Mouse (Mus musculus): ENCODE results near the gene Gal3st4. TPM values are rescaled to one million over a fixed set of nuclear protein-coding genes. Genes with fewer than 3 reads are reported as not detected.

Gal3st4 gene
- polyA plus RNA-seq, 1 experiment from 2014 or later: 0.82 TPM

- Histone ChIP-seq H3K27me3 (replicated peaks) (no peaks in the 10 kb centered on the region), H3K4me3 (no peak overlapping the region), H3K36me3 (peaks cover 53% of the 10 kb centered on the region), H3K4me2 (no peak overlapping the region), H3K27ac (ENCODE audit: poor library complexity, severe bottlenecking) (no peak overlapping the region), H3K4me1 (replicated peaks) (peaks cover 57% of the 10 kb centered on the region), H3K9ac (peak overlapping the region; percentile 97), H3K9me3 (replicated peaks) (no peaks in the 10 kb centered on the region)
- 63% methylated on average over 4 of the region's 4 CpGs for WGBS
- no peak for ATAC-seq (ENCODE audit: insufficient number of reproducible peaks, low FRiP score)
Measured at GRCm38 (mm10) chr5:138262001-138262400, 10.6 kb downstream of the Gal3st4 start.

DNA sequence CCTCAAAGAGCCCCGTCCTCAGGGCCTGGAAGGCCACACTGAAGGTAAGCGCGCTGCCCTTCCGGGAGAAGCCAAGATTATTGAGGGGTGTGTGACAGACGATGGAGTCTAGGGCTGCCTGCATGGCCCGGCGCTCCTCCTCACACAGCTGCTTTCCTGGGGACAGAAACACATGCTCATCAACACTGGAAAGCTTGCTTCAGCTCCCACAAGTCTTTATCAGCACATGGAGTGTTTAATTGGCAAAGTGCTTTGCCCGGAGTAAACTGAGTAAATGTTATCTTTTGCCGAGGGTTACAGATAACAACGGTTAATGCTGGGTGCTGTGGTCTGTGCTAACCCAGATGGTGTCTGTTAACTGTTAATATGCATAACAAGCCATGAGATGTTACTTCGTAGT lies 11.8 kb downstream of the Gal3st4 start:
- no peak for ATAC-seq (ENCODE audit: insufficient number of reproducible peaks, low FRiP score)
- Histone ChIP-seq H3K4me1 (replicated peaks) (peaks cover 67% of the 10 kb centered on the region), H3K9me3 (replicated peaks) (no peaks in the 10 kb centered on the region), H3K36me3 (peaks cover 44% of the 10 kb centered on the region), H3K27ac (ENCODE audit: poor library complexity, severe bottlenecking) (no peak overlapping the region), H3K4me2 (no peak overlapping the region), H3K27me3 (replicated peaks) (no peaks in the 10 kb centered on the region), H3K4me3 (no peak overlapping the region), H3K9ac (peak overlapping the region; percentile 39; the same call in 1 of the 2 replicates)
- 48% methylated on average over 11 of the region's 11 CpGs for WGBS

- H3K9me3 ChIP-seq (replicated peaks): no peaks in the 10 kb centered on the region
- no peaks in the 10 kb centered on the region for H3K27me3 ChIP-seq (replicated peaks)
- 0 out of 2 replicates have a peak overlapping the region, but pooled peaks have one; percentile 24 for H3K27ac ChIP-seq (ENCODE audit: poor library complexity, severe bottlenecking)
- H3K9ac ChIP-seq: peak overlapping the region; percentile 39; the same call in 1 of the 2 replicates
- 39% methylated on average over 10 of the region's 10 CpGs for WGBS
- H3K4me2 ChIP-seq: 0 out of 2 replicates have a peak overlapping the region, but pooled peaks have one; percentile 12
- peaks cover 68% of the 10 kb centered on the region for H3K4me1 ChIP-seq (replicated peaks)
- peaks cover 42% of the 10 kb centered on the region for H3K36me3 ChIP-seq
- H3K4me3 ChIP-seq: no peak overlapping the region
- ATAC-seq (ENCODE audit: insufficient number of reproducible peaks, low FRiP score): no peak
Measured at GRCm38 (mm10) chr5:138260051-138260450, 12.6 kb downstream of the Gal3st4 start.

DNA sequence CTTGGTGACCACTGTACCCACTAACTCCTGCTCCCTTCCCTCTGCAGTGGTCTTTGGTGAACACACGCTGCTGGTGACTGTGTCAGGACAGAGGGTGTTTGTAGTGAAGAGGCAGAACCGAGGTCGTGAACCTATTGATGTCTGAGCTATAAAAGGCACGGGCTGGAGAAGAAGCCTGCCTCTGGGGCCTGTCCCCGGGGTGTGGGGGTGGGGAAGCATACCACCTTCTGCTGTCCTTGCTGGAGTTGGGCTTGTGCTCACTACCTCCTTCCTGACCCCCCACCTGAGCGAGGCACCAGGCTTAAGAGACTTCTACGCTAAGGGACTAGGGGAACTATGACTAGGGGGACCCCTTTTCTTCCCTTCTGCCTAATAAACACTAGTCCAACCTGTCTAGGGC lies 13.6 kb downstream of the Gal3st4 start:
- Histone ChIP-seq H3K4me3 (no peak overlapping the region), H3K36me3 (peaks cover 42% of the 10 kb centered on the region), H3K27ac (ENCODE audit: poor library complexity, severe bottlenecking) (peak overlapping the region; percentile 48; the same call in 1 of the 2 replicates), H3K9ac (peak overlapping the region; percentile 24; the same call in 1 of the 2 replicates), H3K9me3 (replicated peaks) (no peaks in the 10 kb centered on the region), H3K4me1 (replicated peaks) (peaks cover 65% of the 10 kb centered on the region), H3K4me2 (no peak overlapping the region), H3K27me3 (replicated peaks) (no peaks in the 10 kb centered on the region)
- no peak for ATAC-seq (ENCODE audit: insufficient number of reproducible peaks, low FRiP score)
- 37% methylated on average over 7 of the region's 7 CpGs for WGBS

GRCm38 (mm10) chr5:138258542-138258941 lies 14.1 kb downstream of the Gal3st4 start:
- Histone ChIP-seq H3K4me3 (no peak overlapping the region), H3K36me3 (peaks cover 42% of the 10 kb centered on the region), H3K27ac (ENCODE audit: poor library complexity, severe bottlenecking) (peak overlapping the region; percentile 29), H3K9me3 (replicated peaks) (no peaks in the 10 kb centered on the region), H3K4me2 (no peak overlapping the region), H3K9ac (no peak overlapping the region), H3K27me3 (replicated peaks) (no peaks in the 10 kb centered on the region), H3K4me1 (replicated peaks) (peaks cover 65% of the 10 kb centered on the region)
- WGBS: 62% methylated on average over 6 of the region's 6 CpGs
- no peak for ATAC-seq (ENCODE audit: insufficient number of reproducible peaks, low FRiP score)

- Histone ChIP-seq H3K36me3 (peaks cover 42% of the 10 kb centered on the region), H3K9me3 (replicated peaks) (no peaks in the 10 kb centered on the region), H3K4me2 (no peak overlapping the region), H3K4me3 (no peak overlapping the region), H3K9ac (no peak overlapping the region), H3K4me1 (replicated peaks) (peaks cover 62% of the 10 kb centered on the region), H3K27me3 (replicated peaks) (no peaks in the 10 kb centered on the region), H3K27ac (ENCODE audit: poor library complexity, severe bottlenecking) (no peak overlapping the region; the same call in 1 of the 2 replicates)
- 82% methylated on average over 3 of the region's 3 CpGs for WGBS
- no peak for ATAC-seq (ENCODE audit: insufficient number of reproducible peaks, low FRiP score)
Measured at GRCm38 (mm10) chr5:138258078-138258477, 14.6 kb downstream of the Gal3st4 start.

DNA sequence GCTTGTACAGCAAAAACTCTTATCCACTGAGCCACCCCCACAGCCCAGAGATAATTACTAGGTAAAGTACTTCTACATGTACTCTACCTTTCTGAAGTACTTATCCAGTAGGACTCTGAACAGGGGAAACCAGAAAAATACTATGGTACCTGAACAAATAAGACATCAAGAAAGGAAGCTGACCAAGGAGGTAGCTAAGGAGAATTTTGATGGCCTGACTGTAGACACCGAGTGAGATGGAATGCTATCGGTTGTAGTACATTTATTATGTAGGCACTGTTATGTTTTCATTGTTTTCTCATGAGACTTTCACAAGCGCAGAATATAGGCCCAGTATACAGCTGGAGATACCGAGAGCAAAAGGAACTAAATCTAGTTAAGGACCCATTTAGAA lies 15.1 kb downstream of the Gal3st4 start:
- 93% methylated on average over 4 of the region's 4 CpGs for WGBS
- Histone ChIP-seq H3K4me2 (no peak overlapping the region), H3K4me1 (replicated peaks) (peaks cover 57% of the 10 kb centered on the region), H3K36me3 (peaks cover 42% of the 10 kb centered on the region), H3K9ac (no peak overlapping the region), H3K9me3 (replicated peaks) (no peaks in the 10 kb centered on the region), H3K4me3 (no peak overlapping the region), H3K27me3 (replicated peaks) (no peaks in the 10 kb centered on the region), H3K27ac (ENCODE audit: poor library complexity, severe bottlenecking) (no peak overlapping the region)
- ATAC-seq (ENCODE audit: insufficient number of reproducible peaks, low FRiP score): no peak

DNA sequence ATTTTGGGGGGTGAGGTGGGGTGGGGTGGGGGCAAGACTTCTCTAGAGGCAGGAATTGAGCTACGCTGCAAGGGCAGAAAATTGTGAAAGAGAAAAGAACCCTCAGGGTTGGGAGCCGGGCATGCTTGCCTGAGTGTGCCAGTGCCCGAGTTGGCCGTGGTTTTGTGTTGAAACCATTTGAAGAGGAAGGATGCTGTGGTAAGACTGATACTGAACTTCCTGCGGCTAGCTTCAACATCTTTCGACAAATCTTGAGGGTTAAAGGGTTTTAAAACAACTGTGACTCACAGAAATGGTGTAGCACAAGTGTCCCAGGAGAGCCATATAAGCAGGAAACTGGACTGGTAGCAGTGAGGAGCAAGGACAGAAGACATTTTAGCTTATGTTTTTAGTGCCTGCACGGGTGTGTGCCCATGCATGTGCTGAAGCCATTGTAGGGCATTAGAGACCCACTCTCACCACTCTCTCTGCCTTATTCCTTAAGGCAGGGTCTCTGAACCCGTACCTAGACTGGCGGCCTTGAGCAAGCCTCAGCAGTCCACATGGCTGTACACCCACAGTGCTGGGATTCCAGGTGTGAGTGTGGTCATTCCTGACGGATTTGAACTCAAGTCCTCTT lies 15.6 kb downstream of the Gal3st4 start:
- no peaks in the 10 kb centered on the region for H3K27me3 ChIP-seq (replicated peaks)
- 0 out of 2 replicates have a peak overlapping the region, but pooled peaks have one; percentile 90 for H3K4me2 ChIP-seq
- H3K4me3 ChIP-seq: no peak overlapping the region
- peaks cover 52% of the 10 kb centered on the region for H3K4me1 ChIP-seq (replicated peaks)
- H3K27ac ChIP-seq (ENCODE audit: poor library complexity, severe bottlenecking): no peak overlapping the region
- peaks cover 41% of the 10 kb centered on the region for H3K36me3 ChIP-seq
- WGBS: 85% methylated on average over 10 of the region's 10 CpGs
- ATAC-seq (ENCODE audit: insufficient number of reproducible peaks, low FRiP score): no peak
- no peaks in the 10 kb centered on the region for H3K9me3 ChIP-seq (replicated peaks)
- H3K9ac ChIP-seq: no peak overlapping the region

DNA sequence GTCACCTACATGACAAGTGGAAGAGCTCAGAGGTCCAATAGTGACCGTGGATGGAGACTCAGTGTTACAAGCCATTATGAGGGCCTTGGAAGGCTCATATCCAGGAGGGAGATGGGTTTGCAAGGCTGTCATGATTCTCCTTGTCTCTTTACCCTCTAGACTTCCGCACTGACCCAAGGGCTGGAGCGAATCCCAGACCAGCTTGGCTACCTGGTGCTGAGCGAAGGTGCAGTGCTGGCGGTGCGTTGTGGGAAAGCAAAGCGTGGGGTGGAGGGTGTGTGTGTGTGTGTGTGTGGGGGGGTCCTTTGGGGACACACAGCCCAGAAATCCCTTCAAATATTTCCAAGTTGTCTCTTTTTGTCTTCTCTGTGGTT lies 16.6 kb downstream of the Gal3st4 start:
- Histone ChIP-seq H3K27me3 (replicated peaks) (no peaks in the 10 kb centered on the region), H3K9me3 (replicated peaks) (no peaks in the 10 kb centered on the region), H3K27ac (ENCODE audit: poor library complexity, severe bottlenecking) (peak overlapping the region; percentile 86), H3K4me3 (peak overlapping the region; percentile 84), H3K9ac (peak overlapping the region; percentile 83), H3K4me1 (replicated peaks) (peaks cover 42% of the 10 kb centered on the region), H3K4me2 (peak overlapping the region; percentile 90), H3K36me3 (peaks cover 31% of the 10 kb centered on the region)
- peak; percentile 3; the same call in 1 of the 2 replicates for ATAC-seq (ENCODE audit: insufficient number of reproducible peaks, low FRiP score)
- WGBS: 19% methylated on average over 7 of the region's 7 CpGs

- H3K4me3 ChIP-seq: peak within 1 kb of the TSS; percentile 84
- peaks cover 37% of the 10 kb centered on the region for H3K4me1 ChIP-seq (replicated peaks)
- peak; percentile 100 for ATAC-seq (ENCODE audit: insufficient number of reproducible peaks, low FRiP score)
- peak within 1 kb of the TSS; percentile 90 for H3K4me2 ChIP-seq
- H3K9me3 ChIP-seq (replicated peaks): no peaks in the 10 kb centered on the region
- H3K27ac ChIP-seq (ENCODE audit: poor library complexity, severe bottlenecking): peak within 1 kb of the TSS; percentile 86
- under 1% methylated on average over 38 of the region's 38 CpGs for WGBS
- H3K27me3 ChIP-seq (replicated peaks): no peaks in the 10 kb centered on the region
- H3K9ac ChIP-seq: peak within 1 kb of the TSS; percentile 83
- peaks cover 26% of the 10 kb centered on the region for H3K36me3 ChIP-seq
Measured at GRCm38 (mm10) chr5:138255353-138256093, 17.1 kb downstream of the Gal3st4 start, which contains the start of gene Lamtor4. Lamtor4 (plus strand) TSS chr5:138255482.

DNA sequence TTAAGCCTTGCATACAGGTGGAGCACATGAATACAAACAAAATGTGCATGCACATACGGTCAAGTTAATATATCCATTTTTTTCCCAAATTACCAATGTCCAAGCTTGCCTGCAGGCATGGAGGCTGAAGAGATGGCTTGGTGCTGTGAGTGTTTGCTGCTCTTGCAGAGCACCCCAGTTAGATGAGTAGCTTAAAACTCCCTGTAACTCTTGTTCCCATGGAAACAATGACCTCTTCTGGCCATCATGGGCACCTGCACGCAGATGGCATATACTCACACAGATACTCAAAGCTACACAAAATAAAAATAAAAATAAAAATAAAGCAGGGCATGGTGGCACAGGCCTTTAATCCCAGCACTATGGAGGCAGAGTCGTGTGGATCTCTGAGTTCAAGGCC lies 19.6 kb downstream of the Gal3st4 start:
- 85% methylated on average over 3 of the region's 3 CpGs for WGBS
- H3K36me3 ChIP-seq: 0 out of 2 replicates have a peak, but pooled peaks cover 3% of the 10 kb centered on the region
- no peak overlapping the region for H3K27ac ChIP-seq (ENCODE audit: poor library complexity, severe bottlenecking)
- no peaks in the 10 kb centered on the region for H3K9me3 ChIP-seq (replicated peaks)
- no peak overlapping the region for H3K9ac ChIP-seq
- H3K4me2 ChIP-seq: no peak overlapping the region
- no peak for ATAC-seq (ENCODE audit: insufficient number of reproducible peaks, low FRiP score)
- peaks cover 14% of the 10 kb centered on the region for H3K4me1 ChIP-seq (replicated peaks)
- H3K4me3 ChIP-seq: no peak overlapping the region
- H3K27me3 ChIP-seq (replicated peaks): no peaks in the 10 kb centered on the region

Data from heart, embryonic 12.5 days (tissue).